Mouse (Mus musculus) testis, postnatal 10 days (tissue): ENCODE results near the gene Vmn1r72.
"Not testable (repeated sequence)": the region's sequence is repeated elsewhere in the genome, so short reads cannot be mapped to it uniquely, and the experiment has no call there.

Source experiments
- DNase-seq: peaks from one replicate; pipeline ENCODE4 v3.0.0; 2021; ENCODE audit warnings: low spot score

Vmn1r72 gene

GRCm38 (mm10) chr7:11680047-11680446 lies at the start of gene Vmn1r72:
TSS of gene Vmn1r72 (minus strand) at chr7:11680147.
- not testable (repeated sequence) for DNase-seq

GRCm38 (mm10) chr7:11617082-11617481 lies 62.9 kb downstream of the Vmn1r72 start:
- DNase-seq = peak; percentile 40
